Comparison of ENCODE assay signal across 8 mouse cellular contexts in genomic region chr11:115382891-115383290, GRCm38 (mm10). TPM values are rescaled to one million over a fixed set of nuclear protein-coding genes. Genes with fewer than 3 reads are reported as not detected.
DNase-seq lines count a peak whose midpoint lies in the region; ATAC-seq and TF ChIP-seq lines count a peak whose summit lies in the region.

No protein-coding gene starts in this region.

- no peak for ATAC-seq in limb, embryonic 11.5 days (ENCODE audit: insufficient number of reproducible peaks, low FRiP score, low TSS enrichment, low read depth)
- ATAC-seq in stomach, embryonic 14.5 days (ENCODE audit: insufficient number of reproducible peaks, insufficient read depth, low FRiP score, low read depth) = no peak

- H3K36me3 ChIP-seq in limb, embryonic 11.5 days (ENCODE audit: control insufficient read depth, insufficient read depth, low read length) = no peaks in the 10 kb centered on the region
- no peaks in the 10 kb centered on the region for H3K36me3 ChIP-seq in stomach, embryonic 14.5 days (ENCODE audit: control insufficient read depth, insufficient read depth, low read length)

- peak overlapping the region; percentile 88 for H3K9ac ChIP-seq in limb, embryonic 11.5 days (ENCODE audit: low read length)
- peak overlapping the region; percentile 71 for H3K9ac ChIP-seq in stomach, embryonic 14.5 days (replicated peaks; ENCODE audit: low read depth, low read length)

- no peaks in the 10 kb centered on the region for H3K27me3 ChIP-seq in limb, embryonic 11.5 days (ENCODE audit: control insufficient read depth, insufficient read depth, low read length)
- no peaks in the 10 kb centered on the region for H3K27me3 ChIP-seq in stomach, embryonic 14.5 days (ENCODE audit: control insufficient read depth, insufficient read depth, low read length)

- H3K4me1 ChIP-seq in lung, adult 2 months (ENCODE audit: control insufficient read depth, insufficient read depth, low read length) = peaks cover 6% of the 10 kb centered on the region
- peaks cover 21% of the 10 kb centered on the region for H3K4me1 ChIP-seq in embryonic fibroblast, embryonic 13.5 days (ENCODE audit: control insufficient read depth, insufficient read depth, low read length)
- peaks cover 23% of the 10 kb centered on the region for H3K4me1 ChIP-seq in limb, embryonic 11.5 days (ENCODE audit: control insufficient read depth, insufficient read depth, low read length)
- peaks cover 35% of the 10 kb centered on the region for H3K4me1 ChIP-seq in stomach, embryonic 14.5 days (ENCODE audit: control insufficient read depth, insufficient read depth, low read length)

- WGBS in lung, adult 2 months = 27% methylated on average over 5 of the region's 5 CpGs
- WGBS in limb, embryonic 11.5 days = 18% methylated on average over 5 of the region's 5 CpGs
- WGBS in stomach, embryonic 14.5 days = 19% methylated on average over 5 of the region's 5 CpGs

- no peak for TF ChIP-seq CTCF in lung, adult 2 months (IDR thresholded peaks at IDR 0.05; ENCODE audit: insufficient read depth, low read length)
- TF ChIP-seq CTCF in embryonic fibroblast, embryonic 13.5 days (IDR thresholded peaks at IDR 0.05; ENCODE audit: borderline replicate concordance, insufficient read depth, low read length) = no peak

- H3K4me2 ChIP-seq in limb, embryonic 11.5 days (ENCODE audit: low read depth, severe bottlenecking) = peak overlapping the region; percentile 83
- H3K4me2 ChIP-seq in stomach, embryonic 14.5 days (replicated peaks; ENCODE audit: low read depth, low read length) = peak overlapping the region; percentile 91

- no peak for DNase-seq in lung, adult 2 months
- DNase-seq in lung, postnatal 36 days = no peak
- no peak for DNase-seq in limb, embryonic 11.5 days (ENCODE audit: low spot score)
- DNase-seq in right cerebral cortex, postnatal 10 days (ENCODE audit: low spot score in 2 of 2) = no peak
- DNase-seq in B cell, adult 2 months = no peak
- no peak for DNase-seq in layer of hippocampus, adult 11-12 months (ENCODE audit: low spot score)

- TF ChIP-seq POLR2A in lung, adult 2 months (IDR thresholded peaks at IDR 0.05; ENCODE audit: borderline replicate concordance, extremely low read depth, low read depth, low read length) = no peak
- peak; percentile 27; the same call in 1 of the 2 replicates for TF ChIP-seq POLR2A in embryonic fibroblast, embryonic 13.5 days (IDR thresholded peaks at IDR 0.05; ENCODE audit: low read depth, low read length)

- peak overlapping the region; percentile 14 for H3K27ac ChIP-seq in embryonic fibroblast, embryonic 13.5 days (ENCODE audit: insufficient read depth, low read length)
- no peak overlapping the region for H3K27ac ChIP-seq in limb, embryonic 11.5 days (replicated peaks; ENCODE audit: low read depth, low read length)
- no peak overlapping the region for H3K27ac ChIP-seq in stomach, embryonic 14.5 days (ENCODE audit: low read length)

- no peaks in the 10 kb centered on the region; the same call in 1 of the 2 replicates for H3K9me3 ChIP-seq in limb, embryonic 11.5 days (ENCODE audit: control insufficient read depth, low read length)
- H3K9me3 ChIP-seq in stomach, embryonic 14.5 days (ENCODE audit: control insufficient read depth, low read depth, low read length) = no peaks in the 10 kb centered on the region

- H3K4me3 ChIP-seq in lung, adult 2 months (replicated peaks; ENCODE audit: extremely low read depth, low read depth, low read length) = peak overlapping the region; percentile 91
- peak overlapping the region; percentile 73 for H3K4me3 ChIP-seq in embryonic fibroblast, embryonic 13.5 days (ENCODE audit: insufficient read depth, low read length)
- H3K4me3 ChIP-seq in limb, embryonic 11.5 days (ENCODE audit: low read depth, low read length) = peak overlapping the region; percentile 62
- peak overlapping the region; percentile 79 for H3K4me3 ChIP-seq in stomach, embryonic 14.5 days (ENCODE audit: low read depth, low read length)

RNA-seq across cellular contexts. Expression of gene Cdr2l, which starts 1.2 kb away (rescaled TPM):
- 29.1 and 33.8 TPM in 2 replicates for polyA plus RNA-seq in lung, adult 2 months (2012; rRNA removed)
- polyA plus RNA-seq in embryonic fibroblast, embryonic 13.5 days (2011; ENCODE audit: insufficient read length, low read depth, missing spikeins) = 24.2 and 29.5 TPM in 2 replicates
- polyA plus RNA-seq in limb, embryonic 11.5 days (2014; fragmentation: Nextera tagmentation; extraction: Ambion mirVana) = 14.6 and 15.1 TPM in 2 replicates
- 12.6 and 13.0 TPM in 2 replicates for polyA plus RNA-seq in stomach, embryonic 14.5 days (2014; fragmentation: Nextera tagmentation; extraction: Ambion mirVana)

RNA-seq across cellular contexts. Expression of gene Hid1, which starts 15.3 kb away (rescaled TPM):
- 43.3 and 45.0 TPM in 2 replicates for polyA plus RNA-seq in lung, adult 2 months (2012; rRNA removed)
- 3.2 and 5.9 TPM in 2 replicates for polyA plus RNA-seq in embryonic fibroblast, embryonic 13.5 days (2011; ENCODE audit: insufficient read length, low read depth, missing spikeins)
- 1.6 and 2.5 TPM in 2 replicates for polyA plus RNA-seq in limb, embryonic 11.5 days (2014; fragmentation: Nextera tagmentation; extraction: Ambion mirVana)
- 21.0 and 24.4 TPM in 2 replicates for polyA plus RNA-seq in stomach, embryonic 14.5 days (2014; fragmentation: Nextera tagmentation; extraction: Ambion mirVana)

RNA-seq across cellular contexts. Expression of gene Mrpl58, which starts 20.7 kb away (rescaled TPM):
- 52.3 and 80.8 TPM in 2 replicates for polyA plus RNA-seq in lung, adult 2 months (2012; rRNA removed)
- polyA plus RNA-seq in embryonic fibroblast, embryonic 13.5 days (2011; ENCODE audit: insufficient read length, low read depth, missing spikeins) = 35.3 and 46.6 TPM in 2 replicates
- polyA plus RNA-seq in limb, embryonic 11.5 days (2014; fragmentation: Nextera tagmentation; extraction: Ambion mirVana) = 187 and 197 TPM in 2 replicates
- polyA plus RNA-seq in stomach, embryonic 14.5 days (2014; fragmentation: Nextera tagmentation; extraction: Ambion mirVana) = 206 and 208 TPM in 2 replicates

RNA-seq across cellular contexts. Expression of gene Atp5h, which starts 36.9 kb away (rescaled TPM):
- 52.4 and 108 TPM in 2 replicates for polyA plus RNA-seq in lung, adult 2 months (2012; rRNA removed)
- 334 and 405 TPM in 2 replicates for polyA plus RNA-seq in embryonic fibroblast, embryonic 13.5 days (2011; ENCODE audit: insufficient read length, low read depth, missing spikeins)
- 943 and 945 TPM in 2 replicates for polyA plus RNA-seq in limb, embryonic 11.5 days (2014; fragmentation: Nextera tagmentation; extraction: Ambion mirVana)
- 832 and 848 TPM in 2 replicates for polyA plus RNA-seq in stomach, embryonic 14.5 days (2014; fragmentation: Nextera tagmentation; extraction: Ambion mirVana)

RNA-seq across cellular contexts. Expression of gene Kctd2, which starts 37.0 kb away (rescaled TPM):
- 33.3 and 36.6 TPM in 2 replicates for polyA plus RNA-seq in lung, adult 2 months (2012; rRNA removed)
- polyA plus RNA-seq in embryonic fibroblast, embryonic 13.5 days (2011; ENCODE audit: insufficient read length, low read depth, missing spikeins) = 15.9 and 18.2 TPM in 2 replicates
- 17.6 and 23.5 TPM in 2 replicates for polyA plus RNA-seq in limb, embryonic 11.5 days (2014; fragmentation: Nextera tagmentation; extraction: Ambion mirVana)
- 9.5 and 12.3 TPM in 2 replicates for polyA plus RNA-seq in stomach, embryonic 14.5 days (2014; fragmentation: Nextera tagmentation; extraction: Ambion mirVana)
